Mouse (Mus musculus) kidney, postnatal 14 days (tissue): Measurements from ENCODE around the gene Gm10974.

ENCODE experiments used
- DNase-seq: peaks from one replicate; pipeline ENCODE4 v3.0.0; 2022; ENCODE audit warnings: mixed read lengths

Gene Gm10974

GRCm38 (mm10) chr7:66365904-66366303, at the start of gene Gm10974:
Gm10974 (plus strand) TSS chr7:66365905.
- peak; percentile 66 for DNase-seq

DNA sequence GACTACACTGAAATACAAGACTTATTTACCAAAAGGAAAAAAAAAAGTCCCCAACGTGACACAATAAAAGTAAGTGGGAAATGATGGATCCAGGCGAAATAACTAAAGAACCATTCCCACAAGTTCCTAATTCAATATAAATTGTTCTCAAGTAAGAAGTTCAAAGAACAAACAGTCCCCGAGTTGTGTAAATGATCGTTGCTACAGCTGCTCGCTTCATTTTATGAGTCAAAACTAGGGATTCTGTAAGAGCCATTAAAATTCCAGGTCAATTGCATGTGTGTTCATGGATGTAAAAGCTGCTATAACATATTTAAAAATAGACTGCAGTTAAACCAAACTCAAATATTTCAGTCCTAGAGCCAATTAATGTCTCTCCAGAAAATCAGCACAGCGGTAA, 47.6 kb upstream of the Gm10974 start:
- no peak for DNase-seq

DNA sequence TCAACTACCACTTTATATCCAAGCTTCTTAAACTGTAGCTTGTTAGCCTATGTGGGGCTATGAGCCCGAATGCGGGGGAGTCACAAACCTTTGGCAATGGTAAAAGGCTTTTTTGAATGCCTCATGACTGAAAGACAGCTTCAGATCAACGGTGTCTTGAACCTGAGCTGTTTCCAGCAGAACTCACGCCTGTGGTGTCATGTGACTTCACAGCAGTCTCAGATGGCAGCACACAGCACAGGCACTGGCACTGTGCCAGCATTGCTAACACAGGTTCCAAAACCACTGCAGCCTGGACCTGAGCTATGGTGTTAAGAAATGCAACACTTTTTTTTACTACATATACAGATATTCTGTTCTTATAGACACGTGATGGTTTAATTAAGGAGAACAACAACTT, 44.7 kb upstream of the Gm10974 start:
- DNase-seq = peak; percentile 71

DNA sequence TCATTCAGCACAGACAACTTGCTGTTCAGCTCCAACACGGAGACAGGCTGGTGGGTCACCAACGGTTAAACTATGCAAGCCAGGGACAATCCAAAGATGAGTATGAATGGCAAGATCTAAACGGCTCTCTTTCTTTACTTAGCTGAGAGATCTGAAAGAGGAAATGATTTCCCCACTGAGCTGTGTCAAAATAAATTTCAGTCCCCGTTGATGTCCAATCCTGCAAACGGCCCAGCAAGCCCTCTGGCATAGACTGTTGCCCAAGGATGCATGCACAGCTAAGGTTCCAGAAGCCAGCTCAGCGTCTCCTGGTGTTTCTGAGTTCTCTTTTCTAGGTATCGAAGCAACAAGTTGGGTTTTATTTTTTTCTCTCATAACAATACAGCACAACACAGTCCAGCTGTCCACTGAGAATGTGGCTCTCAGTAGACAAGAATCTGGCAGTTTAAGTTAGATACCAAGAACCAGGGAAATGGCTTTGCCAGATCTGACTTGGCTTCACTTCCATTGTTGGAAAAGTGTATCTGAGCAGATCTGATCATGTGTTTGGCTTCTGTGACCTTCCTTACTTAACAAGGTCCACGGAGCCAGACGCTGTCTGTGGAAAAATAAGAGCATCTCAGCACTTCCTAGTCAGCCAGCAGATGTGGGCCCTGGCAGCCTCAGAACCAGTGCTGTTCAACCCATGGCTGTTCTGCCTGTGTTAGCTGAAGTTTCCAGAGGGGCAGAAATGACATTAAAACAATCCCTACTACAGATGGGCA, 42.3 kb upstream of the Gm10974 start:
- no peak for DNase-seq

DNA sequence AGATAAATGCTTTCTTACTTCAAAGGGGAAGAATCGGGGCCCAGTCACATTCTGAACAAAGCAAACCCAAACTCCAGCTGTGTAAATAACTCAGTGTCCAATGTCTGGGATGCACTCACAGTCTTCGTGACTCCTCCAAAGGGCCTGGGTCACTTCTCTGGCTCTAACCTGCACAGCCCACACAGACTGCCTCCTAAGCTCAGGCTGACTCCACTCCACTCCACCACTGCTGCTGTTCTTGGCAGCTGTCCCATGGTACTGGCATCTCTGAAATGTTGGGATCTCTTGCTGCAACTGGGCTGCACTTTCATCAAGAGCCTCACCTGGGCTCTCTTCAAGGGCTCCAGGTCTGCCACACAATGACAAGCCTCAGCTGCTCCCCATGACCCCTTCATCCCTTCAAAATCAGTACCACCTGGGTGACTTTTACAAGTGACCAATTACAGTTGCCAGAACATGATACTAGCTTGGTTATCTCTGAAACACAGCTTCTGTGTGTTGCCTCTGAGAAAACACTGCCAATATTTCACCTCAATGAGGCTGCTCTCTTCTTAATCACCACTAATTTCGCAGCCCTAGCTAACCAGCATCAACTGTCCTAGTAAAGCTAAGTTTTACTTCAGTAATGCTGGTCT, 40.2 kb upstream of the Gm10974 start:
- peak; percentile 41 for DNase-seq

DNA sequence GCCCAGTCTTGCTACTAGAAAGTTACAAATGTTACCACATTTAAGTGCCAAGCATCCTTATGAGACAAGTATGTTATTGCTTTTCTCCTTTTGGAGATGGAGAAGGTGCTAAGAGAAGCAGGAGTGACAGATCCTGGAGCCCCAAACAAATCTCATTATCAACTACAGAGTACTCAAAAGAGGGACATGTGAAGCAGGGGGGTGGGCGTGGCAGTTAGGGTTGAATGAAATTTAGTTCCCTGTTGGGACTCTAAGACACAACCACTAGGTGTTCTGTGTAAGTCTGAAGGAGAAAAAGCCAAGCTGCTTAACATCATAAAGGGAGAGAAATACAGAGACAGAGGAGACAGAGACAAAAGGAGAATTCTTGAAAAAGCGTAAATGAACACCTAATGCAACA, 38.2 kb upstream of the Gm10974 start:
- no peak for DNase-seq

DNA sequence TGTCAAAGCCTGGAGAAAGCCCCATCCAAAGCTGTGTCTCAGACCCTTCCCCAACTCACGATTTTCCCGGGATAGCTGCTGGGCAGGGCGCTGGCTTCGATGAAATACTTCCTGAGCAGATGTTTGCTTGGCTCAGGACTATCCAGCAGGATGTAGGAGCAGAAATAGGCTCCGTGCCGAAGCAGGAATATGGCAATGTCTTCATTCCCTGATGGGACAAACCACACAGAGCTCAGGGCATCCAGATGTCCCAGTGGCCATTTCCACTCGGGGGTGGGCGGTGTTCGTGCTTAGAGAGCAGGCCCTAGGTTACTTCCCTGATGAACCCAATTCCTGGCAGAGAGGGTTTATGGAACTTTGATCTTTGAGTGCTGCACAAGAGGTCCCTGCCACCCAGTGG, 35.1 kb upstream of the Gm10974 start:
- no peak for DNase-seq

DNA sequence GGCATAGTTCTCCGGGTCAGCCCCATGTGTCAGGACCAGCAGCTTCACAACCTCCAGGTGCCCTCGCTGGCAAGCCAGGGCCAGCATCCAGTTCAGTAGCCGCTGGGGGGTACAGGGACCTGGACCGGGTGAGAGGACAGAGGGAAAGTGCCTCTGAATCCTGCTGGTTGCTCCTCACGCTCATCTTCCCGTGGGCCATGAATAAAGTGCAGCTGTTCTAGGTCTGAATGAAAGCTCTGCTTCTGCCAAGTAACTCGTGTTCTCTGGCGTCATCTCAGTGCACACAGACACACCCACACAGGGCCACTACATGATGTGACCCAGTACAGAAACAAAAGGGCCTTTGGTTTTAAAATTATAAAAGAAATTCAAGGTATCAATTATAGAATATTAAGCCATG, 33.4 kb upstream of the Gm10974 start:
- DNase-seq = no peak

- DNase-seq = no peak
These were observed 31.7 kb upstream of the Gm10974 start for GRCm38 (mm10) chr7:66333906-66334500.

GRCm38 (mm10) chr7:66336955-66337354, 28.8 kb upstream of the Gm10974 start:
- DNase-seq = no peak

GRCm38 (mm10) chr7:66339625-66340024, 26.1 kb upstream of the Gm10974 start:
- no peak for DNase-seq

DNA sequence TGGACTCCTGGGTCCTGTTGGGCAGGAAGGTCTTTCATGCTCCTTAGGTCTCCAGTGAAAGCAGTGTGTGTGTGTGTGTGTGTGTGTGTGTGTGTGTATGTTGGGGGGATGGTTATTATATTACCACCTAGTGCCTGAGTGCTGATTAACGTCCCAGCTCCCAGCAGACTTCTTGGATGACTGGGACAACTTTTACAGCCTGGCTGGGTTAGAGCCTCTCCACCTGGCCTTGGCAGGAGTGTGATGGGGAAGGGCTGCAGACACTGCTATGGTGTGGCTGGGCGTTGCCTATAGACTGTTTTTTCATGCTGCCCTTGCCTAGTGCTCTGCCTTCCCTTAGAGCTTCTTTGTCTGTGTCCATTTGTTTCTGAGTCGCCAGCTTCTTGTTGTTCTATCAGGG, 25.7 kb upstream of the Gm10974 start:
- DNase-seq = no peak

GRCm38 (mm10) chr7:66342323-66342722, 23.4 kb upstream of the Gm10974 start:
- DNase-seq = peak; percentile 61

DNA sequence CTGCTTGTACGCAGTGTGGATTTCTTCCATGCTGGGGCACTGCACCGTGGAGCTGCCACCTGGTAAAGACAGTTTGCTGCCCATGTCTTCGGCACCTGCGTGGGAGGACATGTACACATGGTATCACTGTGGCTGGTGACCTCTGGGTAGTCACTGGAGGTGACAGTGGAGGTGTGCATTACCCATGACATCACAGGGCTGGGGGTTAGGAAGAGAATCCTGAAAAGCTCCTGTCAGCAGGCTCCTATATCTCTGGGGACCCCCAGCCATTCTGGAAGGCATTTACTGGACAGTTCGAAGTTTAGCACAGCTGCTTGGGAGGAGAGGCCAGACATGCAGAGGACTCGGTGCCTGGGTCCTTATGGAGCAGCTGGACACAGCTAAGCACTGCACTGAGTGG, 22.9 kb upstream of the Gm10974 start:
- DNase-seq = no peak

DNA sequence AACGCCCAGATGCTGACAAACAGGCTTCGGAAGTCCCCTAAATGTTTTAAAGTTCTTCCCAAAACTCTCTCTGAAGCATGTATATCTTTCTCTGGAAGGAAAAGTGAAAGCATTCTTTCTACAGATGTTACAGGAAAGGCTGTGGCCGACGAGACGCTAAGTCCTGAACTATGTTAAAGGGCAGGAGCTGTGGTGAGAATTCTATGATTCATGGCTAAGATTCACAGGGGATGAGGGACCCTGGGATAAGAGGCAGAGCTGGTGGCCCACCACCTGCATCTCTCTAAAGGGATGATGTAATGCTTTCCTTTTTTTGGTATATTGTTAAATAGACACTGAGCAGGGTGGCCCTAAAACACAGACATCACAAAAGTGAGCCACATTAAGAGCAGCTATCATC, 22.4 kb upstream of the Gm10974 start:
- DNase-seq = no peak

- DNase-seq = peak; percentile 49
These were observed 18.6 kb upstream of the Gm10974 start for GRCm38 (mm10) chr7:66346959-66347663.

DNA sequence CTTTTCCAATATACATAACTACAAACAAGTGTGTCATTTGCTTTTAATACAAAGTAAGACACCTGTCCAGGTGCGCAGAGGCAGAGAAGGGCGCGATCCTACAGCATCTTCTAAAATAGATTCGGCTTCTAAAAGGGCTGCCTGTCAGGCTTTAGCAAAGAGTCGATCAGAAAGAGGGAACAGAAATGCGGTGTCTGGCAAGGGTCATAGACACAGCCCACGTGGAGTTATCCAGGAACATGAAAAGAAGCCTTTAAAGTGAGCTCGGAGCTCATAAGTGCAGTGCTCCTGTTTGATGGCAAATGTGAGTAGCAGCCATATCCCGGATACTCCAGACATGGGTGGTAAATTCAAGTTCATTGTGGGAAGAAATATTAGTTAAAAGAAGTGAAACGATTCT, 17.1 kb upstream of the Gm10974 start:
- DNase-seq = no peak

DNA sequence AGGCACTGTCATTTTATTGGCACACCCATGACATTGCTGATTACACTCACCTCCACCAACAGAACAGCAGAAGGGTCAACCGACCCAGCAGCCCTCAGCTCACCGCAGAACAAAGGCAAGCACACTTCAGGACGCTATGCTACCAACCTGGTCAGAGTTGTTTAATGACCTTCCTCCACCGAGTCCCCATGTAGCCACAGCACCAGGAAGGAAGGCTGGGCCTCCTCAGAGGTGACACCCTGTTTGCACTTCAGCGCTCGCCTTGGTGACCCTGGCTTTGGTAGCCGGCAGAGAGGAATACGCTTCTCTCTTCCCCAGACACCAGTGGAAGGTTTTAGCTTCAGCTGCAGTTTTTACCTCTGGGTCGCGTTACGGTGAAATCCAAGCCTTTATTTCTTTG, 16.0 kb upstream of the Gm10974 start:
- DNase-seq = no peak

- DNase-seq = no peak
These were observed 14.6 kb upstream of the Gm10974 start for GRCm38 (mm10) chr7:66351074-66351473.

GRCm38 (mm10) chr7:66354911-66355310, 10.8 kb upstream of the Gm10974 start:
- DNase-seq = no peak

- DNase-seq = no peak
These were observed 9.7 kb upstream of the Gm10974 start for GRCm38 (mm10) chr7:66355791-66356522.

GRCm38 (mm10) chr7:66358461-66358860, 7.2 kb upstream of the Gm10974 start:
- DNase-seq = no peak

DNA sequence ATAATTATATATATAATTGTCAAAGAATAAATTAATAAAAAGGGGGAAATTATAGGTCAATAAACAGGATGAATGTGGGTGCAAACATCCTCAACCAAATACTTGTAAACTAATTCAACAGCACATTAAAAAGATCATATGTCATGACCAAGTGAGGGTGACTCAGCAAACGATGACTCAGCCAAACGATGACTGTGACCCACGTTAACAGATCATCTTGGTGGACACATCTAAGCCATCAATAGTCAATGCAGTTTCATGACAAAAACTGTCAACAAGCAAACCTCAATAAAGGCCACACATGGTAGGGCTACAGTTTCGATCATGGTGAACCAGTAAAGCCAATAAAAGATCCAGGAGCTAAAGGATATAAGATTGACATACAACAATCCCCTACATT, 6.7 kb upstream of the Gm10974 start:
- DNase-seq = no peak
